Mouse (Mus musculus) kidney, postnatal 0 days (tissue): ENCODE results near the gene Sema7a. TPM values are rescaled to one million over a fixed set of nuclear protein-coding genes. Genes with fewer than 3 reads are reported as not detected.

Source experiments
- ATAC-seq: fragments of 200-750 bp; cut with Nextera tagmentation; replicated peaks from 2 replicates; pipeline ENCODE4 v1.8.0; 2017; ENCODE audit warnings: low read depth, moderate number of reproducible peaks, moderate TSS enrichment, moderate library complexity; ENCODE audit not compliant: low FRiP score
- DNase-seq: peaks from one replicate; pipeline ENCODE4 v3.0.0-alpha.2; 2016; ENCODE audit warnings: low spot score
- H3K27ac ChIP-seq: fragments of 300-500 bp; sonication (generic); 2 replicates; pipeline ENCODE4 v1.5.1; 2014; ENCODE audit warnings: mild to moderate bottlenecking
- H3K27me3 ChIP-seq: fragments of 300-500 bp; sonication (generic); 2 replicates; pipeline ENCODE4 v1.6.1; 2014; ENCODE audit warnings: low read length, mixed read lengths; ENCODE audit not compliant: insufficient read depth
- H3K36me3 ChIP-seq: fragments of 300-500 bp; sonication (generic); 2 replicates; pipeline ENCODE4 v1.6.1; 2014; ENCODE audit warnings: low read length, mixed read lengths; ENCODE audit not compliant: insufficient read depth
- H3K4me1 ChIP-seq: fragments of 300-500 bp; sonication (generic); replicated peaks from 2 replicates; pipeline ENCODE4 v1.6.1; 2014; ENCODE audit warnings: antibody characterized with exemption, low read length, mixed read lengths; ENCODE audit not compliant: insufficient read depth
- H3K4me2 ChIP-seq: fragments of 300-500 bp; sonication (generic); 2 replicates; pipeline ENCODE4 v1.6.1; 2014; ENCODE audit warnings: mild to moderate bottlenecking, low read length, moderate library complexity, mixed read lengths
- H3K4me3 ChIP-seq: fragments of 300-500 bp; sonication (generic); replicated peaks from 2 replicates; pipeline ENCODE4 v1.5.1; 2014; ENCODE audit warnings: low read depth, low read length
- H3K9ac ChIP-seq: fragments of 300-500 bp; sonication (generic); 2 replicates; pipeline ENCODE4 v1.6.1; 2014; ENCODE audit warnings: low read depth, low read length
- H3K9me3 ChIP-seq: fragments of 300-500 bp; sonication (generic); replicated peaks from 2 replicates; pipeline ENCODE4 v1.6.1; 2016; ENCODE audit warnings: low read length, inconsistent platforms, mixed read lengths
- CTCF ChIP-seq: IDR thresholded peaks from 2 replicates; pipeline ENCODE4 v1.5.1; 2016; ENCODE audit warnings: antibody characterized with exemption, low read depth, mild to moderate bottlenecking, moderate library complexity
- WGBS: fragments of 180-500 bp; shearing (Covaris S2); extraction: QIAGEN DNeasy Blood & Tissue Kit; methylation state at CpG from one replicate; pipeline ENCODE4 v1.1.7; 2014; 5-methylcytosine and 5-hydroxymethylcytosine counted together
- polyA plus RNA-seq: library from polyadenylated mRNA; unstranded; fragments of >200 nt; fragmentation: Nextera tagmentation; extraction: Ambion mirVana; gene quantifications from 2 replicates; pipeline ENCODE4 v1.2.1, GENCODE M21; 2015

Sema7a gene
- 0.46 and 0.80 TPM in 2 replicates for polyA plus RNA-seq

DNA sequence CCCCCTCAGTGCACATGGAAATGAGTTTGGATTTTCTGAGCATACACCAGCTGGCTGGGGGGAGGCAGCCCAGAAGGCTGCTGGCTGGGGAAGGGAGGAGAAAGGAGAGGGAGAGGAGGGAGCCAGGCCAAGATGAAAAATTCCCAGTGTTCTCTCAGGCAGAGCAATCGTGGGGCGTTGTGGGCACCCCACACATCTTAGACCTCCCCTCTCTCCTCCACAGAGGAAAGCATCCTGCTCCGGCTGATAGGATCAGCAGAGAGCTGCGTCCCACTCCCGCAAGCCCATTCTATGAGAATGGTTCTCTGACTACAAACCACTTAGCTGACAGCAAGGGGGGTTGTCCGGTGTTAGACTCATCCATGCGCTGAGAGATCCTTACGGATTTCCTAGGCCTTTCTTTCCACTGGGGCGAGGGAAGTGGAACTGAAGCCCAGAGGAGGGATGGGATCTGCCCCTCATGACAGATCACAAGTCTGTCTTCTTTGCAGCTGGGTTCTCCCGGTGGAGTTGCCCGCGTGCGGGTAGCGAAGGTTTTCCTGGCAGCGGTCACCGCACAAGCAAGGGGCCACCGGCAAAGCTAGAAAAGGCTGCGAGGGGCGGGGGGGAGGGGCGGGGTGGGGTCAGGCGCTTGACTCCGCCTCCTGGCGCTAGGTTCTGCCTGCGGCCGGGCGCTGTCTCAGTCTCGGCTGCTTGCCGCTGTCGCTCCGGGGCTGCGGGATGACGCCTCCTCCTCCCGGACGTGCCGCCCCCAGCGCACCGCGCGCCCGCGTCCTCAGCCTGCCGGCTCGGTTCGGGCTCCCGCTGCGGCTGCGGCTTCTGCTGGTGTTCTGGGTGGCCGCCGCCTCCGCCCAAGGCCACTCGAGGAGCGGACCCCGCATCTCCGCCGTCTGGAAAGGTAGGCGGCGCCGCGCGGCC, at the start of gene Sema7a:
Sema7a (plus strand) TSS at position 682 of the 918 bp plus-strand sequence.
- Histone ChIP-seq H3K36me3 (no peaks in the 10 kb centered on the region), H3K4me1 (peaks cover 8% of the 10 kb centered on the region; the same call in 1 of the 2 replicates), H3K27me3 (0 out of 2 replicates have a peak, but pooled peaks cover 17% of the 10 kb centered on the region), H3K27ac (peak within 1 kb of the TSS; percentile 19; the same call in 1 of the 2 replicates), H3K4me2 (peak within 1 kb of the TSS; percentile 99), H3K4me3 (peak within 1 kb of the TSS; percentile 74), H3K9me3 (no peaks in the 10 kb centered on the region), H3K9ac (peak within 1 kb of the TSS; percentile 76)
- DNase-seq (peak; percentile 83), ATAC-seq (peak; percentile 47; the same call in 1 of the 2 replicates)
- 2% methylated on average over 57 of the region's 60 CpGs for WGBS
- no peak for TF ChIP-seq CTCF

DNA sequence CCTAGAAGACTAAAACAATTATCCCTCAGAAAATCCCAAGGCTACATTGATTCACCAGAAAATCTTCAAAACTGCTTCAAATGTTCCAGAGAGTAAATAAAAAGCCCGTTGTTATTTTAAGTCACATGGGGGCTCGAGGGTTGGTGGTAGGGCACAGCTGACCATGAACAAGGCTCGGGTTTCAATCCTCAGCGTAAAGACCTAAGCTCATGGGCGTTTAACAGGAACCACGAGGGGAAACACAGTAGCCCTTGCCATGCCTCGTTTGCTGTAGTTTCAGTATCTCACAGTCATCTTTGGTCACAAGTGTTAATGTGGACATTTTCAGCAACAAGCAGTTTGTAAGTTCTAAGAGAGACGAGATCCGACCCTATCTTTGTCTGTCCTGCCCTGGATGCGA, 39.4 kb upstream of the Sema7a start:
- no peaks in the 10 kb centered on the region for H3K9me3 ChIP-seq
- H3K9ac ChIP-seq: no peak overlapping the region
- no peak overlapping the region for H3K4me3 ChIP-seq
- TF ChIP-seq CTCF: no peak
- no peak for ATAC-seq
- H3K36me3 ChIP-seq: no peaks in the 10 kb centered on the region
- no peaks in the 10 kb centered on the region for H3K4me1 ChIP-seq
- H3K4me2 ChIP-seq: no peak overlapping the region
- no peaks in the 10 kb centered on the region for H3K27me3 ChIP-seq
- peak; percentile 27 for DNase-seq
- 28% methylated on average over 10 of the region's 10 CpGs for whole genome bisulfite sequencing
- no peak overlapping the region for H3K27ac ChIP-seq

DNA sequence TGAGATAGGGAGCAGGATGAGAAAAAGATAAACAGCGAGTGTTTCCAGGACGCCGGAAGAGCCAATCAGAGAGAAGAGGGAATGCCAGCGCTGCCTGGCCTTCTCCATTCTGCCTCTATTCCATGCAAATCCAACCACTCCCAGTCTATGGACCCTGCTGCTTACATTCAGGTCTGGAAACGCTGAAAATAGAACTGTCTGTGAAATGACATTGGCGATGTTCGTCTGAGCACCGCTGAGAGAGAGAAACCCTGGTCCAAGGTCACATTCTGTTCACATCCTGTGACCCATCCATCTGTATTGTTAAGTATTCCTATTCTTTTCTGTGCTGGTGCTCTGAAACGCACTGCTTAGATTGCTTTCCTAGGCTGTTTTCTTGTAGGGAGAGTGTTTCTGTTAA, 38.7 kb upstream of the Sema7a start:
- Histone ChIP-seq H3K36me3 (no peaks in the 10 kb centered on the region), H3K9me3 (no peaks in the 10 kb centered on the region), H3K4me2 (no peak overlapping the region), H3K4me1 (no peaks in the 10 kb centered on the region), H3K27ac (no peak overlapping the region), H3K9ac (no peak overlapping the region), H3K27me3 (no peaks in the 10 kb centered on the region), H3K4me3 (no peak overlapping the region)
- no peak for DNase-seq
- no peak for ATAC-seq
- 47% methylated on average over 9 of the region's 9 CpGs for WGBS
- TF ChIP-seq CTCF: no peak

DNA sequence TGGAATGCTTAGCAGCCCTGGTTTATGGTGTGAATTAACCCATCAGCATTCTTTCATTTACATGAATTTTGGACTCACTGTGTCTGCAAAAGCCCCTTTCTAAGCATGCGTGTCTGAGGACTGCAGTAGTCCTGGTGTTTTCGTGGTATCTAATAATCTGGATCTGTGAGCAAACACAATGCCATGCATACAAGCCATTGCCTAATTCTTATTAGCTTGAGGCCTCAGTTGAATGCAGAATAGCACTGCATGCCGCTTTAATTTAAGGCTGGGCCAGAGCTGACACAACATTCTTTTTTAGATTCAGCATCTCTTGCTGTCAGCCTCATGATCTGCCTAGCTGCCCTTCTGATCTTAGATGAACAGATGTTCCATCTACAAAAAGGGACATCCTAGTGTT, 38.3 kb upstream of the Sema7a start:
- Histone ChIP-seq H3K27me3 (no peaks in the 10 kb centered on the region), H3K27ac (no peak overlapping the region), H3K4me2 (no peak overlapping the region), H3K9me3 (no peaks in the 10 kb centered on the region), H3K4me1 (no peaks in the 10 kb centered on the region), H3K36me3 (no peaks in the 10 kb centered on the region), H3K4me3 (no peak overlapping the region), H3K9ac (no peak overlapping the region)
- ATAC-seq: no peak
- 83% methylated on average over 3 of the region's 3 CpGs for WGBS
- DNase-seq: no peak
- TF ChIP-seq CTCF: no peak

DNA sequence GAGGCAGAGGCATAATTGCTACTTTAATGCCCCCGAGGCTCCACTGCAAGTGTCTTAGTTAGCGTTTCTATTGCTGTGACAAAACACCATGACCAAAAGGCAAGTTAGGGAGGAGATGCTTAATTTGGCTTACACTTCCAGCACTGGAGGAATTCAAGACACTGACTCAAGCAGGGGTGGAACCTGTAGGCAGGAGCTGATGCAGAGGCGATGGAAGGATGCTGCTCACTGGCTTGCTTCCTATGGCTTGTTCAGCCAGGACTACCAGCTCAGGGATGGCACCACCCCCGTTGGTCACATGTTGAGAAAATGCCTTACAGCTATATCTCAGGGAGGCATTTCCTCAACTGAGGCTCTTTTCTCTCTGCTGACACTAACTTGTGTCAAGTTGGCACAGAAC, 37.8 kb upstream of the Sema7a start:
- Histone ChIP-seq H3K4me1 (no peaks in the 10 kb centered on the region), H3K27me3 (no peaks in the 10 kb centered on the region), H3K36me3 (no peaks in the 10 kb centered on the region), H3K4me2 (no peak overlapping the region), H3K9me3 (no peaks in the 10 kb centered on the region), H3K4me3 (no peak overlapping the region), H3K9ac (no peak overlapping the region), H3K27ac (no peak overlapping the region)
- TF ChIP-seq CTCF: no peak
- DNase-seq: no peak
- 66% methylated on average over 4 of the region's 4 CpGs for WGBS
- no peak for ATAC-seq

DNA sequence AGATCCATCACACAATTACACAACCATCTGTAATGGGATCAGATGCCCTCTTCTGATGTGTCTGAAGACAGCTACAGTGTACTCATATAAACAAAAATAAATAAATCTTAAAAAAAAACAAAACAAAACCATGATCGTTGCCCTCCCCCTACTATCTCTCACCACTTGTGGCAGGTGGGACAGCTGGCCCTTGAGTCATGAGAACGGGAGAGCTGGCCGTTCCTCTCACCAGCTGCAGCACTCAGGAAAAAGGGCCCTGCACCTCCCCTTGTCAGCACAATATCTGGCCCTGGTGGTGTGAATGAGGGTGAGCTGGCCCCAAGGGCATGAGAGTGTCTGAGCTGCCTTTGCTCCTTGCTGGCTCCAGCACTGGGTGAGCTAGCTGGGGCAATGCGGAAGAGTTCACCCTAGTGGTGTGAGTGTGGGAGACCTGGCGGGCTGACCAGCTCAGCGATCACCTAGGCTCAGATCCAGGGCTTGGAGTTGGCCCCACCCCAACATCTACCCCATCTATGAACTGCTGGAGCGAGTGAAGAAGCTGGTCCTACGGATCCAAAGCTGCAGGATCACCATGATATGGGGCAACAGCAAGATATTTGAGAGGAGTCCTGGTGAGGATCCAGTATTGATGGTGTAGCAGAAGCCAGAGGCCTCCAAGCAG, 36.2 kb upstream of the Sema7a start:
- Histone ChIP-seq H3K27me3 (no peaks in the 10 kb centered on the region), H3K9ac (no peak overlapping the region), H3K36me3 (no peaks in the 10 kb centered on the region), H3K4me3 (no peak overlapping the region), H3K9me3 (no peaks in the 10 kb centered on the region), H3K27ac (no peak overlapping the region), H3K4me2 (no peak overlapping the region), H3K4me1 (no peaks in the 10 kb centered on the region)
- ATAC-seq (no peak), DNase-seq (no peak)
- 61% methylated on average over 8 of the region's 8 CpGs for WGBS
- no peak for TF ChIP-seq CTCF
